Mouse (Mus musculus): Measurements from ENCODE around the gene Tbc1d17. TPM values are rescaled to one million over a fixed set of nuclear protein-coding genes. Genes with fewer than 3 reads are reported as not detected.
A peak's percentile ranks its signal among the peaks of the same experiment; 100 is the strongest.

Gene Tbc1d17
- polyA plus RNA-seq, 1 experiment from 2014 or later = 28.2 TPM

DNA sequence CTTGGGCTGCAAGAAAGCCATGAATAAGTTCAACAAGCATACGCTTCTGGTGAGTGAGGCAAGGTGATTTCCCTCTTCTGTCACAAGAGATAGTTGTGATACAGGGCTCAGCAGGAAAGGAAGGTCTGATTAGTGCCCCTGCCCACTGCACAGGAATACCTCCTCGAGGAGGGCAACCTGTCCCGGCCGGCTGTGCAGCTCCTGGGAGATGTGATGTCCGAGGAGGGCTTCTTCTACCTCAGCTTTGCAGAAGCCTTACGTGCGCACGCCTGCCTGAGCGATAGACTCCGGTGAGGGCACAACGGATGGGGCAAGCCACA lies 9.7 kb downstream of the Tbc1d17 start:
- DNase-seq (no peak), ATAC-seq (no peak)
- H3K27ac ChIP-seq (ENCODE audit: low read depth) = no peak overlapping the region
- H3K27me3 ChIP-seq (ENCODE audit: insufficient read depth, low read length) = 0 out of 2 replicates have a peak, but pooled peaks cover 9% of the 10 kb centered on the region
- no peaks in the 10 kb centered on the region for H3K9me3 ChIP-seq (ENCODE audit: low read length)
- TF ChIP-seq CTCF (IDR thresholded peaks at IDR 0.05; ENCODE audit: low read depth) (no peak), EP300 (IDR thresholded peaks at IDR 0.05; ENCODE audit: low read depth) (no peak)
- peaks cover 24% of the 10 kb centered on the region for H3K4me1 ChIP-seq (ENCODE audit: insufficient read depth)
- WGBS (ENCODE audit: insufficient replicate concordance) = 19% methylated on average over 11 of the region's 11 CpGs
- H3K4me3 ChIP-seq (ENCODE audit: low read depth, low read length) = peak overlapping the region; percentile 29
- H3K9ac ChIP-seq (replicated peaks) = peak overlapping the region; percentile 1; the same call in 1 of the 2 replicates
- H3K4me2 ChIP-seq (ENCODE audit: low read depth, low read length) = peak overlapping the region; percentile 64
- peaks cover 23% of the 10 kb centered on the region for H3K36me3 ChIP-seq (replicated peaks; ENCODE audit: insufficient read depth, low read length)

DNA sequence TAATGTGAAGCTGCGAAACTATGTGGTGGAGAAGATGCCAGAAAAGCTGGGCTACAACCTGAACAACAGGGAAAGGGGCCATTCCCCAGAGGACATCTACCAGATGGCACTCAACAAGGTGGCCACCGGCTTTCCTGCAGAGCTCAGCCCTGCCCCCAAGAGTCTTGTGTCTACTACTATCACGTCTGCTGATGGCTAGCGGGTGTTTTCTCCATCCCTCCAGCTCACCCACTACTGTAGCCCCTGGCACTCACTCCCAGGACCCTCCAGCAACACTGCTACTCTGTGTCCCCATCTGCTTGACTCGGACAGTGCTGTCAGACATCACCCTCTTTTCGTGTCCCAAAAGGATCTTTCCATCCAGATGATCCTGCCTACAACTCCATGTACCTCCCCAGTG lies 10.8 kb downstream of the Tbc1d17 start:
- 82% methylated on average over 6 of the region's 6 CpGs for WGBS (ENCODE audit: insufficient replicate concordance)
- H3K4me1 ChIP-seq (ENCODE audit: insufficient read depth) = peaks cover 24% of the 10 kb centered on the region
- no peak overlapping the region for H3K4me3 ChIP-seq (ENCODE audit: low read depth, low read length)
- TF ChIP-seq EP300 (IDR thresholded peaks at IDR 0.05; ENCODE audit: low read depth) = no peak
- no peak for TF ChIP-seq CTCF (IDR thresholded peaks at IDR 0.05; ENCODE audit: low read depth)
- no peak overlapping the region for H3K4me2 ChIP-seq (ENCODE audit: low read depth, low read length)
- H3K27me3 ChIP-seq (ENCODE audit: insufficient read depth, low read length) = 0 out of 2 replicates have a peak, but pooled peaks cover 9% of the 10 kb centered on the region
- H3K9me3 ChIP-seq (ENCODE audit: low read length) = no peaks in the 10 kb centered on the region
- H3K36me3 ChIP-seq (replicated peaks; ENCODE audit: insufficient read depth, low read length) = peaks cover 14% of the 10 kb centered on the region
- ATAC-seq = no peak
- no peak overlapping the region for H3K9ac ChIP-seq (replicated peaks)
- H3K27ac ChIP-seq (ENCODE audit: low read depth) = no peak overlapping the region
- DNase-seq = no peak

DNA sequence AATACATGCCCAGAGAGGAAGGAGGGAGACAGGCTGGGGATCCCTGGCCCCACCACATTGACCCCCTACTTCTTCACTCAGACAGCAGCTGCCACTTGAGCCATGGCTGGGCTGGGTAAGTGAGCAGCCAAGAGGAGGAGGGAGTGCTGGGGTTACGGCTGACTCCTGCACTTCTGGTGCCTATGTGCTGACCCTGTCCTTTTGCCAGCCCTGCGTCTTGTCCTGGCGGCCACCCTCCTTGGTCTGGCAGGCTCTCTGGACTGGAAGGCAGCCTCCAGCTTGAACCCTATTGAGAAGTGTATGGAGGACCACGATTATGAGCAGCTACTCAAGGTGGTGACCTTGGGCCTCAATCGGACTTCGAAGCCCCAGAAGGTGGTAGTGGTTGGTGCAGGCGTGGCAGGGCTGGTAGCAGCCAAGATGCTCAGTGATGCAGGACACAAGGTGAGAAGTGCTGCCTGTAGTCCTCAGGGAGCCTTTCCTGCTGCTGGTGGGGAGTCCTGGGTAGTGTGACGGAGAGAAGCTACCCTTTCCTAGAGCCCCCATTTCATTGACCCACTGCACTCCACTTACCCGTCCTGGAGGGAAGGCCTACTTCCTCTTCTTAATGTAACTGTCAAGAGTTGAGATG lies 12.3 kb downstream of the Tbc1d17 start:
- 0 out of 2 replicates have a peak, but pooled peaks cover 9% of the 10 kb centered on the region for H3K27me3 ChIP-seq (ENCODE audit: insufficient read depth, low read length)
- H3K36me3 ChIP-seq (replicated peaks; ENCODE audit: insufficient read depth, low read length) = peaks cover 5% of the 10 kb centered on the region
- no peak for DNase-seq
- 74% methylated on average over 9 of the region's 9 CpGs for WGBS (ENCODE audit: insufficient replicate concordance)
- H3K4me1 ChIP-seq (ENCODE audit: insufficient read depth) = peaks cover 24% of the 10 kb centered on the region
- H3K4me3 ChIP-seq (ENCODE audit: low read depth, low read length) = no peak overlapping the region
- TF ChIP-seq EP300 (IDR thresholded peaks at IDR 0.05; ENCODE audit: low read depth) (no peak), CTCF (IDR thresholded peaks at IDR 0.05; ENCODE audit: low read depth) (no peak)
- ATAC-seq = no peak
- no peak overlapping the region for H3K27ac ChIP-seq (ENCODE audit: low read depth)
- H3K9me3 ChIP-seq (ENCODE audit: low read length) = no peaks in the 10 kb centered on the region
- H3K9ac ChIP-seq (replicated peaks) = no peak overlapping the region
- peak overlapping the region; percentile 6; the same call in 1 of the 2 replicates for H3K4me2 ChIP-seq (ENCODE audit: low read depth, low read length)

DNA sequence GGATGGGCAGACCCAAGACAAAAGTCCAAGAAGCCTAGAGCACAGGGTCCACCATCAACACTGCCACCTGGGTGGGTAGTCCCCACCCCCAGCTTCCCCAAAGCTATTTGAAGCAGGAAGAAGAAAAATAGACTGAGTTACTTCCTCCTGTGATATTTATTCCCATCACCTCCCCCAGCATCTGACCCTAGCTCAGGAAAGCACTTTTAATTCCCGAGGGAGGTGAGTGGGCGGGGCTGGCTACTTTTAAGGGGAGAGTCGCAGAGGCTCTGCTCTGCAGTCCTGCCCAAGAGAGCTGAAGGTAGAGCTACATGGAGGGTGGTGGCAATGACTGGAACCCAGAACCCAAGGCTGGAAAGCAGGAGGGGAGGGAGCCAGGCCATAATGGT lies 12.9 kb downstream of the Tbc1d17 start:
- ATAC-seq = no peak
- peaks cover 24% of the 10 kb centered on the region for H3K4me1 ChIP-seq (ENCODE audit: insufficient read depth)
- H3K4me3 ChIP-seq (ENCODE audit: low read depth, low read length) = no peak overlapping the region
- H3K36me3 ChIP-seq (replicated peaks; ENCODE audit: insufficient read depth, low read length) = peaks cover 4% of the 10 kb centered on the region; the same call in 1 of the 2 replicates
- 32% methylated on average over 3 of the region's 3 CpGs for WGBS (ENCODE audit: insufficient replicate concordance)
- H3K27ac ChIP-seq (ENCODE audit: low read depth) = no peak overlapping the region
- H3K4me2 ChIP-seq (ENCODE audit: low read depth, low read length) = peak overlapping the region; percentile 6; the same call in 1 of the 2 replicates
- no peak for TF ChIP-seq CTCF (IDR thresholded peaks at IDR 0.05; ENCODE audit: low read depth)
- TF ChIP-seq EP300 (IDR thresholded peaks at IDR 0.05; ENCODE audit: low read depth) = no peak
- no peak for DNase-seq
- no peaks in the 10 kb centered on the region for H3K9me3 ChIP-seq (ENCODE audit: low read length)
- no peak overlapping the region for H3K9ac ChIP-seq (replicated peaks)
- 0 out of 2 replicates have a peak, but pooled peaks cover 9% of the 10 kb centered on the region for H3K27me3 ChIP-seq (ENCODE audit: insufficient read depth, low read length)

DNA sequence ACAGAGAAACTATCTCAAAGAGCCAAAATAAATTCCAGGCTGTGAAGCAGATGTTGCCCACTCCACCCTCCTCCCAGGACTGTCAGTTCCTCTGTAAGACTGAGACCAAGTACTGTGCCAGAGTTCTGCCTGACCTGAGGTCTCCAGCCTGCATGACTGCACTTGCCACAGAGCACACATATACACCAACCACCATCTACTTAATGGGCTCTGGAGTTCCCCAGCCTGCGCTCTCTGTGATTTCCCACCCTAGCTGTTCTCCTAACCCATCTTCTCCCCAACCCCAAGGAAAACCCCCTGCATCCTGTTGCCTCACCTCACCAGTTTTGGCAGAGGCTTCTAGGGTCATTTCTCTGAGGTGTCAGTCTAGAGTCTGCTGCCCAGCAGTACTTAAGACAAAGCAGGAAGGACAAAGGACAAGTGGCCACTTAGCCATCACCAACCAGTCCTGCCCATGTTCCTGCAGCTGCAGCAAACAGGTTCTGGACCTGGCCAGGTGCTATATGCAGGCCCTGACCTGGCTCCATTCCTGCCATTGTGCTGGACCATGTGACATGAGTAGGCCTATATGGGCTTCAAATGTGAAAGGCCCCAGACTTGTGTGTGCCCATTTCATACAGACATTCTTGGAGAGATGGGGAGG lies 13.4 kb downstream of the Tbc1d17 start:
- TF ChIP-seq EP300 (IDR thresholded peaks at IDR 0.05; ENCODE audit: low read depth) (no peak), CTCF (IDR thresholded peaks at IDR 0.05; ENCODE audit: low read depth) (no peak)
- Histone ChIP-seq H3K27me3 (ENCODE audit: insufficient read depth, low read length) (0 out of 2 replicates have a peak, but pooled peaks cover 9% of the 10 kb centered on the region), H3K9ac (replicated peaks) (no peak overlapping the region), H3K27ac (ENCODE audit: low read depth) (no peak overlapping the region), H3K4me2 (ENCODE audit: low read depth, low read length) (no peak overlapping the region), H3K9me3 (ENCODE audit: low read length) (no peaks in the 10 kb centered on the region), H3K4me1 (ENCODE audit: insufficient read depth) (peaks cover 24% of the 10 kb centered on the region), H3K4me3 (ENCODE audit: low read depth, low read length) (no peak overlapping the region), H3K36me3 (replicated peaks; ENCODE audit: insufficient read depth, low read length) (peaks cover 9% of the 10 kb centered on the region)
- no peak for ATAC-seq
- DNase-seq = no peak
- 91% methylated on average over 1 of the region's 1 CpGs for WGBS (ENCODE audit: insufficient replicate concordance)

DNA sequence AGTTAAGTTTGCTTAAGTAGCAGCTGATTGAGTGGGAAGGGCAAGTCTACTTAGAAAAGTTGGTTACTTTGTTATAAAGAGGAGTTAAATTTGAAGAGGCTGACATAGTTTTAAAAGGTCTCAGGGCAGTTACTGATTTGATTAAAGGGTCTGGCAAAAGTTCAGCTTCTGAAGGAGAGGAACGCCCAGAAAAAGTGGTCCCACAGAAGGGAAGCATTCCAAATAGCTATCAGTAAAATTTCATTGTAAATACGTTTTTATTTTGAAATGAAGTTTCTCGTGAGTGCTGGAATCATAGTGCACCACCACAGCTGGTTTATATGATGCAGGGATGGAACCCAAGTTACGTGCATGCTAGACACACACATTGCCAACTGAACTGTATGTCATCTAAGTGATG lies 16.1 kb downstream of the Tbc1d17 start:
- peaks cover 32% of the 10 kb centered on the region for H3K36me3 ChIP-seq (replicated peaks; ENCODE audit: insufficient read depth, low read length)

More for the DNA sequence above, 16.1 kb downstream of the Tbc1d17 start:
- Histone ChIP-seq H3K4me3 (ENCODE audit: low read depth, low read length) (no peak overlapping the region), H3K27ac (ENCODE audit: low read depth) (no peak overlapping the region), H3K27me3 (ENCODE audit: insufficient read depth, low read length) (no peaks in the 10 kb centered on the region), H3K4me1 (ENCODE audit: insufficient read depth) (peaks cover 9% of the 10 kb centered on the region), H3K9me3 (ENCODE audit: low read length) (no peaks in the 10 kb centered on the region), H3K9ac (replicated peaks) (no peak overlapping the region), H3K4me2 (ENCODE audit: low read depth, low read length) (no peak overlapping the region)
- ATAC-seq = no peak
- DNase-seq = no peak
- WGBS (ENCODE audit: insufficient replicate concordance) = 78% methylated on average over 4 of the region's 4 CpGs
- TF ChIP-seq CTCF (IDR thresholded peaks at IDR 0.05; ENCODE audit: low read depth) (no peak), EP300 (IDR thresholded peaks at IDR 0.05; ENCODE audit: low read depth) (no peak)
